Mouse (Mus musculus) cerebellum, adult 18-20 months (tissue): ENCODE results near the gene 9130230L23Rik.
"Not testable (repeated sequence)": the region's sequence is repeated elsewhere in the genome, so short reads cannot be mapped to it uniquely, and the experiment has no call there.

Experiments used
- DNase-seq, 2 experiments: peaks; one replicate each; pipeline ENCODE4 v3.0.0; 2021

Gene 9130230L23Rik

GRCm38 (mm10) chr5:66005041-66005678, 1.1 kb upstream of the 9130230L23Rik start:
- DNase-seq, result no peak

- DNase-seq, result no peak
Measured at GRCm38 (mm10) chr5:66001232-66001631, 2.9 kb downstream of the 9130230L23Rik start.

- DNase-seq, result no peak
Measured at GRCm38 (mm10) chr5:66000567-66001125, 3.4 kb downstream of the 9130230L23Rik start.

- peak in 1 of 2 experiments; percentile 3 for DNase-seq
Measured at GRCm38 (mm10) chr5:66000074-66000473, 4.0 kb downstream of the 9130230L23Rik start.

- DNase-seq, result no peak
Measured at GRCm38 (mm10) chr5:65999106-65999505, 5.0 kb downstream of the 9130230L23Rik start.

- DNase-seq, result no peak
Measured at GRCm38 (mm10) chr5:65997813-65998212, 6.3 kb downstream of the 9130230L23Rik start.

GRCm38 (mm10) chr5:65994643-65995042, 9.4 kb downstream of the 9130230L23Rik start:
- DNase-seq, result no peak

GRCm38 (mm10) chr5:65991191-65991590, 12.9 kb downstream of the 9130230L23Rik start:
- DNase-seq, result no peak

GRCm38 (mm10) chr5:65987004-65987403, 17.1 kb downstream of the 9130230L23Rik start:
- not testable (repeated sequence) for DNase-seq

- DNase-seq, result no peak
Measured at GRCm38 (mm10) chr5:65986426-65986825, 17.7 kb downstream of the 9130230L23Rik start.

- DNase-seq, result no peak
Measured at GRCm38 (mm10) chr5:65975731-65976130, 28.4 kb downstream of the 9130230L23Rik start.

- DNase-seq, result no peak
Measured at GRCm38 (mm10) chr5:65973189-65973588, 30.9 kb downstream of the 9130230L23Rik start.

- DNase-seq, result no peak
Measured at GRCm38 (mm10) chr5:65968004-65968403, 36.1 kb downstream of the 9130230L23Rik start.

GRCm38 (mm10) chr5:65967091-65967490, 37.0 kb downstream of the 9130230L23Rik start:
- no peak for DNase-seq

GRCm38 (mm10) chr5:65965771-65966279, 38.3 kb downstream of the 9130230L23Rik start:
- DNase-seq, result no peak

- no peak for DNase-seq
Measured at GRCm38 (mm10) chr5:65963291-65963690, 40.8 kb downstream of the 9130230L23Rik start.

GRCm38 (mm10) chr5:65960597-65960950, 43.5 kb downstream of the 9130230L23Rik start:
- DNase-seq, result no peak

- DNase-seq, result no peak
Measured at GRCm38 (mm10) chr5:65959893-65960596, 44.0 kb downstream of the 9130230L23Rik start.

- peak; percentile 19 to 27 for DNase-seq
Measured at GRCm38 (mm10) chr5:65958597-65958996, 45.5 kb downstream of the 9130230L23Rik start.

- no peak for DNase-seq
Measured at GRCm38 (mm10) chr5:65956144-65957008, 47.7 kb downstream of the 9130230L23Rik start.

- DNase-seq, result peak; percentile 10 to 44
Measured at GRCm38 (mm10) chr5:65955343-65956143, 48.5 kb downstream of the 9130230L23Rik start.
